Mouse (Mus musculus): ENCODE measurements around the gene Myl6b.
A peak's percentile ranks its signal among the peaks of the same experiment; 100 is the strongest.
"Not testable (repeated sequence)": the region's sequence is repeated elsewhere in the genome, so short reads cannot be mapped to it uniquely, and the experiment has no call there.

Myl6b gene

GRCm38 (mm10) chr10:128493695-128494666 is 4.5 kb downstream of the Myl6b start, which contains the start of gene Myl6:
Gene Myl6 (minus strand): TSS chr10:128494145.
- DNase-seq (ENCODE audit: low spot score in 2 of 2), result peak; percentile 97 to 98

DNA sequence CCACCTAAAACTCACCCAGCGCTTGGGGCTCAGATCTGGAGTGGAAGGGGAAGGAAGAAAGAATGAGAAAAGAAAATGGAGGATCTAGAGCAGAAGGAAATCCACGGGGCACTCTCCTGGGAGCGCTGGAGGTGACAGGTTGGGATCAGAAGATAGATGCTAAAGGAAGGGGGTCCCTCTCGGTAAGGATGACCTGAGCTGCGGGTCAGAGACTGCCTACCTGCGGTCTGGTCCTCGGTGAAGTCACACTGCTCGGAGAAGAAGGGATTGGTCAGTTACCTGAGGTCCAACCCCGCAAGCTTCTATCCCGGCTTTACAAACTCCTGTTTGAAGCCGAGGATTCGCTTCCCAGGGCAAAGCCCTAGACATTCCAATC is 5.2 kb downstream of the Myl6b start:
- no peak for DNase-seq (ENCODE audit: low spot score in 2 of 2)

GRCm38 (mm10) chr10:128492633-128493311 is 5.7 kb downstream of the Myl6b start:
- peak in 1 of 2 experiments; percentile 45 for DNase-seq (ENCODE audit: low spot score in 2 of 2)

- DNase-seq (ENCODE audit: low spot score in 2 of 2), result not testable (repeated sequence)
These were observed 6.4 kb downstream of the Myl6b start for GRCm38 (mm10) chr10:128492051-128492450.

- no peak for DNase-seq (ENCODE audit: low spot score in 2 of 2)
These were observed 7.0 kb downstream of the Myl6b start for GRCm38 (mm10) chr10:128491495-128491894.

GRCm38 (mm10) chr10:128490912-128491311 is 7.6 kb downstream of the Myl6b start:
- DNase-seq (ENCODE audit: low spot score in 2 of 2), result no peak

DNA sequence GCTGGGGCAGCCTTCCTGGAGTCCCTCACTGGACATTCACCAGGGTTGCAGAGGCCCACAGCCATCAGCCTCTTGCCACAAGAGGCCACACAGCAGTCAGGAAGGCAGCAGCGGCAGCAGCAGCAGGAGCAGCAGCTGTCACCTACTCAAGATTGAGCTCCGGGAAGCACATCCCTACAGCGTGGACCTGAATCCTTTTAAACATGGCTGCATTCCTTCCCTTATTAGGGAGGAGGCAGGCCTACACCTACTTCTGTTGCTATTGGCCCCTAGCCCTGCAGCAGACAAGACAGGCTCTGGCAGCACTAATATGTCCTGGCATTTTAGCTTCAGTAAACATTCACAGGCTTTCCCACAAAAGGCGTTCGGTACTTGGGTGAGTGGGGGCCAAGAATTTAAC is 8.3 kb downstream of the Myl6b start:
- no peak for DNase-seq (ENCODE audit: low spot score in 2 of 2)

- DNase-seq (ENCODE audit: low spot score in 2 of 2), result no peak
These were observed 8.7 kb downstream of the Myl6b start for GRCm38 (mm10) chr10:128489785-128490184.

DNA sequence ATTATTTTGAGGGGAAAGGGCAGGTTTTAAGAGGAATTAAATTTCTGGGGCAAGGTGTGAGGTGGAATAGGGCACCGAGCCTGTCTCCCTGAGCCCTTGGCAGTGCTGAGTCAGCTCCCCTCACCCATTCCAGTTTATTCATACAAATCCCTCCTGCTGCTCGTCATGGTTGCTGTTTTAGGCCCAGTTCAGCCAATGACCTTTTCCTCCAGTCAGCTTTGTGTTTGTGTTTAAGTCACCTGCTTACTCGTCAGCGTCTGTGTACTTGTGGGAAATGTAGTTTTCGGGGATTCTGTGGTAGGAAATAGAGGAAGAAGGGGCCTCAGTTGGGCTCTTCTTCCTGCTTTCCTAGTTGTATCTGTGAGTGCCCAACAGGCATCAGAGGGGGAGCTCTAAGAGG is 9.1 kb downstream of the Myl6b start:
- DNase-seq (ENCODE audit: low spot score in 2 of 2), result no peak

- no peak for DNase-seq (ENCODE audit: low spot score in 2 of 2)
These were observed 9.7 kb downstream of the Myl6b start for GRCm38 (mm10) chr10:128488776-128489175.

DNA sequence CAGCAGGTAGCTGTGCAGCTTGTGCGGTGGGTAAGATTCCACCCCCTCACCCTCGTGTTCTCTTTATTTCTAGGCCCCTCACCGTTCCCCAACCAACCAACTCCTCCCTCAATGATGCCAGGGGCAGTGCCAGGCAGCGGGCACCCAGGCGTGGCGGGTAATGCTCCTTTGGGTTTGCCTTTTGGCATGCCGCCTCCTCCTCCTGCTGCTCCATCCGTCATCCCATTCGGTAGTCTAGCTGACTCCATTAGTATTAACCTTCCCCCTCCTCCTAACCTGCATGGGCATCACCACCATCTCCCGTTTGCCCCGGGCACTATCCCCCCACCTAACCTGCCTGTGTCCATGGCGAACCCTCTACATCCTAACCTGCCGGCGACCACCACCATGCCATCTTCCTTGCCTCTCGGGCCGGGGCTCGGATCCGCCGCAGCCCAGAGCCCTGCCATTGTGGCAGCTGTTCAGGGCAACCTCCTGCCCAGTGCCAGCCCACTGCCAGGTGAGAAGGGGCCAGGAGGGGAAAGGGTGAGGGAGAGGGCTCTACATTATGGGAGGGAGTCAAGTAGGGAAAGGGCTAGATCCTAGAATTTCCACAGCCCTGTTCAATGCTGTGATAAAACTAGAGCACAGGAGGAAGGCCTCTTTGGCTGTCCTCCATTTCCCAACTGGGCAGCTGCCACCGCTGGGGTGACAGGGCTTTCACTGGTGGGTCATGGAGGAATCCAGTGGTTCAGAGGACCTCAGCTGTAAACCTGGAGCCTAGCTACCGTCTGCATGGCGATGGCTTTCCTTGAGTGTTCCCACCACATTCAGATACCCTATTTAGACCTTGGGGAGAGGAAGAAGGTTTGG is 10.4 kb downstream of the Myl6b start:
- no peak for DNase-seq (ENCODE audit: low spot score in 2 of 2)

DNA sequence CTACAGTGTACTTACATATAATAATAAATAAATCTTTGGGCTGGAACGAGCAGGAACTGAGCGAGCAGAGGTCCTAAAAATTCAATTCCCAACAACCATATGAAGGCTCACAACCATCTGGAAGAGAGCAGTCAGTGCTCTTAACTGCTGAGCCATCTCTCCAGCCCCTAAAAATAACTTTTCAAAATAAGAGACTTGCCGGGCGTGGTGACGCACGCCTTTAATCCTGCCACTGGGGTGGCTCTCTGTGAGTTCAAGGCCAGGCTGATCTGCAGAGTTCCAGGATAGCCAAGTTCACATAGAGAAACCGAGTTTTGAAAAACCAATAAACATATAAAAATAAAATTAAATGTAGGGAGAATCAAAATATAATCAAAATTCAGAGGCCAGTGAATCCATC is 12.1 kb downstream of the Myl6b start:
- no peak for DNase-seq (ENCODE audit: low spot score in 2 of 2)

DNA sequence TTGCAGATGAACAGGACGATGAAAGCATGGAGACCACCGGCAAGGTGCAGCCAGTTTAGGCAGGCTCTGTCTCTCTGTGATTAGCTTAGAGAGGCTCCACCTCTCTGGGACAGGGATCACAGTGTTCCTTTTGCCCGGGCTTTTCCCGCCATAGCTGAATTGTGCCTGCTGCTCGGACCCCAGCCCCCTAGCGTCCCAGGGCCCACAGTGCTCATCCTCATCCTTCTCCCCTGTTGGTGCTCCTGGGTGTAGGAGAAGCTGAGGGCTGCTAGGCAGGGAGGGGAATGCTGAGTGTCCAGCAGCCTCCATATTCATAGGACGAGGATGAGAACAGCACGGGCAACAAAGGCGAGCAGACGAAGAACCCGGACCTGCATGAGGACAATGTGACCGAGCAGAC is 24.1 kb downstream of the Myl6b start:
- no peak for DNase-seq (ENCODE audit: low spot score in 2 of 2)

- DNase-seq (ENCODE audit: low spot score in 2 of 2), result no peak
These were observed 38.2 kb downstream of the Myl6b start for GRCm38 (mm10) chr10:128460270-128460630.

DNA sequence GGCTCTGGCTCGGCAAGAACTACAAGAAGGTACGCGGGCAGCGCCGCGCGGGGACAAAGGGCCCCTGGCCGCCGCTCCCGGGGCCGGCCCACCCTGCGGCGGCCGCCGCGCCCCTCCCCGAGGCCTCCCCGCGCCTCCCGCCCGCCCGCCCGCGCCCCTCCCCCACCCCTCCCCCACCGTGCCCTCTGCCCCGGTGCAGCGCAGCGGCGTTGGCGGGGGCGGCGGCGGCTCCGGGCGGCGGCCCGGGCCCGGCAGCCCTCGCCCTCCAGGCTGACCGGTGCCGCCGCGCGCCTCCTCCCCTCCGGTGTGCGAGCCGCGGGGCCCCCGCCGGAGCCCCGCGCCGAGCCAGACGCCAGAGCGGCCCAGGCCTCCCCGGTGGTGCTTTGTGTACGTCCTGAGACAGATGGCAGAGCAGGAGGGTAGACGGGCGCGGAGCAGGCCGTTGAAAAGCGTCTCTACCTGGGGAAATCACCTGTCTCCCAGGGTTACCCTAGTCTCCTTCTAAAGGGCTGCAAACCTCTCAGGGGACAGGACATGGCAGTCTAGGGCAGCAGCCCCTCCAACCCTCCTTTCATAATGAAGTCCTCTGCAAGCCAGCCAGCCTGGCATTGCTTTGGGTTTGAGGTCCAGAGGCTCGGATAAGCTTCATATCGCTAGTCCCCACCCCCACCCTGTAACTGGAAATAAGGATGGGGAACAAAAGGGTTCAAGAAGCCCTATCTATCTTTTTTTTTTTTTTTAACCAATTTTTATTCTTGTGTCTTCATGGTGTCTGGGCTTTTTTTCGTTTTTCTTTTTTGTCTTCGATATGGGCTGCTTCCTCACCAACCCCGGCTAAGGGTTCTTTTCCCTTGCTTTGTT is 38.8 kb downstream of the Myl6b start:
- DNase-seq (ENCODE audit: low spot score in 2 of 2), result peak in 1 of 2 experiments; percentile 36

DNA sequence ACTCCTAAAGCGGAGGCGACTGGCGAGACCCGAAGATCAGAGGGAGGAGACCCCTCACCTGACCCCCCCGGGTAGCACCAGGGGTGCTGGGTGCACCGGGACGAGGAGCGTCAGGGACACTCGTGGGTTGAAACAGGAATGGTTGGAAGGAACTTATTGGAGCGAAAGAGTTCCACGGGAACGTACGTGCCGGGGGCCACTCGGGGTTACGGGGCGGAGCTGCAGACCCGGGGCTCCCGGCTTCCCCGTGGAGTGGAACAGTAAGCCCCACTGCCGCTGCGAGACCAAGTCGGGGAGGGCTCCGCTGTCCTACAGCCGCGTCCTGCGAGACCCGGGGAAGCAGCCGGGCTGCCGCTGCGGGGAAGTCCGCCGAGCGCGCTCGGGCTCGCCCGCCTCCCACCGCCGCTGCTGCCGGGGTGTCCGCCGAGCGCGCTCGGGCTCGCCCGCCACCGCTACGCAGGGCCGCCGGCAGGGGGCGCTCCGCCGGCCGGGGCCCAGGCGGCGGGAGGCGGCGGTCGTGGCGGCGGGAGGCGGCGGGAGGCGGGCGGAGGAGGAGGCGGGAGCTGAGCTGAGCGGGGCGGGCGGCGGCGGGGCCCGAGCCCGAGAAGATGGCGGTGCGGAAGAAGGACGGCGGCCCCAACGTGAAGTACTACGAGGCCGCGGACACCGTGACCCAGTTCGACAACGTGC is 39.6 kb downstream of the Myl6b start, which contains the start of gene Smarcc2:
TSS of gene Smarcc2 (plus strand) at position 530 of the 690 bp plus-strand sequence.
- DNase-seq (ENCODE audit: low spot score in 2 of 2), result peak; percentile 74 to 85

GRCm38 (mm10) chr10:128458348-128458718 is 40.2 kb downstream of the Myl6b start:
- DNase-seq (ENCODE audit: low spot score in 2 of 2), result peak in 1 of 2 experiments; percentile 89

DNA sequence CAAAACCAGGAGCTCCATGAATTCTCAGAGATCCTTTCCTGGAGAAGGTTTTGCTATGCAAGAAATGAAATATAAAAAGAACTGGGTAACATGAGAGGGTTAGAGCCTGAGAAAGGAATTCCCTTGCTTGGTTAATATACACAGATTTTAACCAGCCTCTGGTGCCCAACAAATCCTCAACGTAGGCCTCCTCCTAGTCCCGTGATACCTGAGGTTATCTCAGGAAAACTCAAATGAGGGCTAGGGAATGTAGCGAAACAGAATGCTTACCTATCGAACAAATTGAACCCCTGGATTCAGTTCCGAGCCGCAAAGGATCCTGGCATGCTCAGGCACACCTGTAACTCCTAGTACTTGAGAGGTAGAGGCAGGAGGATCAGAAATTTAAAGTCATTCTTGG is 40.8 kb downstream of the Myl6b start:
- DNase-seq (ENCODE audit: low spot score in 2 of 2), result no peak

GRCm38 (mm10) chr10:128455280-128455679 is 43.2 kb downstream of the Myl6b start:
- peak; percentile 46 to 48 for DNase-seq (ENCODE audit: low spot score in 2 of 2)

DNA sequence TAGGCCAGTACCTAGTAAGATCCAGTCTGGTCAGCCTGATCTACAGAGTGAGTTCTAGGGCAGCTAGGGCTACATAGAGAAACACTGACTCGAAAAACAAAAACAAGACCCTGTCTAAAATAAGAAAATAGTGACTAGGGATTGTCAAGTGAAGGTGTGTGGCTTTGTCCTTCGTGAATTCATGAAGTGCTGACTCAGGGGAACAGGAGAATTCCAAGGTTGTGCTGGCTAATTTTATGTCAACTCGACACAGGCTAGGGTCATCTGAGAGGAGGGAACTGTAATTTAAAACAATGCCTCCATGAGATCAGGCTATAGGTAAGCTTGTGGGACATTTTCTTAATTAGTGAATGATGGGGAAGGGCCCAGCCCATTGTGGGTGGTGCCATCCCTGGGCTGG is 44.0 kb downstream of the Myl6b start:
- DNase-seq (ENCODE audit: low spot score in 2 of 2), result no peak
